Mouse (Mus musculus) ES-E14 (cell line): ENCODE results near the gene B230219D22Rik.

ENCODE experiments used
- CHD2 ChIP-seq: IDR thresholded peaks from 2 replicates; pipeline ENCODE4 v1.6.1; 2014; ENCODE audit warnings: mild to moderate bottlenecking, low read depth, low read length, inconsistent platforms
- HCFC1 ChIP-seq: IDR thresholded peaks from 2 replicates; pipeline ENCODE4 v1.6.1; 2012; ENCODE audit warnings: low read length, inconsistent platforms, borderline replicate concordance; ENCODE audit not compliant: insufficient read depth
- MAFK ChIP-seq: IDR thresholded peaks from 2 replicates; pipeline ENCODE4 v1.6.1; 2014; ENCODE audit warnings: mild to moderate bottlenecking, low read depth, low read length, inconsistent platforms; ENCODE audit not compliant: insufficient read depth
- ZNF384 ChIP-seq: IDR thresholded peaks from 2 replicates; pipeline ENCODE4 v1.6.1; 2012; ENCODE audit warnings: low read depth, low read length, inconsistent platforms

- TF ChIP-seq CHD2 (no peak), ZNF384 (no peak), MAFK (no peak), HCFC1 (no peak)
These were observed 42.8 kb upstream of the B230219D22Rik start for GRCm38 (mm10) chr13:55650098-55650497.
